Mouse (Mus musculus) layer of hippocampus, adult 2 months (tissue): ENCODE measurements around the gene Spata3. TPM values are rescaled to one million over a fixed set of nuclear protein-coding genes. Genes with fewer than 3 reads are reported as not detected.

Source experiments
- DNase-seq, 2 experiments: peaks; one replicate each; pipeline ENCODE4 v3.0.0; 2022; ENCODE audit warnings: low spot score in 2 of 2
- H3K27ac ChIP-seq: fragments of 200-600 bp; 2 replicates; pipeline ENCODE4 v1.8.1; 2022
- H3K4me3 ChIP-seq: fragments of 200-600 bp; 2 replicates; pipeline ENCODE4 v1.8.1; 2022; ENCODE audit warnings: mild to moderate bottlenecking
- CTCF ChIP-seq: fragments of 200-600 bp; conservative IDR thresholded peaks from 2 replicates; pipeline ENCODE4 v1.8.1; 2022; ENCODE audit warnings: antibody characterized with exemption, mild to moderate bottlenecking, moderate library complexity
- total RNA-seq, 2 experiments: library from RNA; stranded (reverse); gene quantifications; 2 replicates each; pipeline ENCODE4 v1.2.3; 2021

Spata3 gene
- total RNA-seq, 2 experiments from 2014 or later = 1.2 TPM

DNA sequence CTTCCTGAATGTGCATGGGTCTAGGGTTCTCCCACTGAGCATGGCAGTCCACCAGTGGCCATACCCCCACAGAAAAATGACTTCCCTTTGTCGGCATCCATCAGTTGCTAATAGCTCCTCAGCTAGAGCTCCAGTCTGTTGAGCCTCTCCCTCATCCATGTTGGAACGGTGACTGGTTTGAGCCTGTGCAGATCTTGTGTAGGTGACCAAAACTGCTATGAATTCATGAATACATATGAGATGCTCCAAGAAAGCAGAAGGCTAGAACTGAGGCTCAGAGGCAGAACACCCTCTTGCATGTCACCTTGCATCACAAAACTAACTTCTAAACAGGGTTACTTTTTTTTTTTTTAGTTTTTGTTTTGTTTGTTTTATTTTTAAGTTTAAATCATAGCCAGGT is 59.9 kb downstream of the Spata3 start:
- Histone ChIP-seq H3K27ac (no peak overlapping the region), H3K4me3 (no peak overlapping the region)
- no peak for DNase-seq
- no peak for TF ChIP-seq CTCF

Other genes with a start within 250 kb of the Spata3 start
- gene A630001G21Rik, start 238.2 kb upstream of the Spata3 start, total RNA-seq = under 1 TPM; 0.59 to 0.79 TPM
- 100 to 1,000 TPM; 152 to 157 TPM for gene Cab39, start 223.4 kb upstream of the Spata3 start, total RNA-seq
- gene Itm2c, start 122.5 kb upstream of the Spata3 start, total RNA-seq = 100 to 1,000 TPM; 748 to 802 TPM
- gene 4933407L21Rik, start 88.3 kb upstream of the Spata3 start, total RNA-seq = 1 to 10 TPM; 3.3 to 3.6 TPM
- gene Gpr55, start 55.8 kb upstream of the Spata3 start, total RNA-seq = not detected
- gene 2810459M11Rik, start 29.0 kb downstream of the Spata3 start, total RNA-seq = 10 to 100 TPM in 1 of 2 experiments, 1 to 10 TPM in 1; 9.8 to 11.9 TPM
- gene Psmd1, start 47.6 kb downstream of the Spata3 start, total RNA-seq = 100 to 1,000 TPM; 105 to 111 TPM
- not detected for gene Htr2b, start 95.2 kb downstream of the Spata3 start, total RNA-seq
- 1 to 10 TPM; 2.1 to 9.0 TPM for gene Gm21972, start 116.8 kb downstream of the Spata3 start, total RNA-seq
- gene Armc9, start 138.0 kb downstream of the Spata3 start, total RNA-seq = 10 to 100 TPM; 37.3 to 40.1 TPM